Mouse (Mus musculus): Measurements from ENCODE around the gene Aldh1l1.
"Not testable (repeated sequence)": the region's sequence is repeated elsewhere in the genome, so short reads cannot be mapped to it uniquely, and the experiment has no call there.

The Aldh1l1 gene

DNA sequence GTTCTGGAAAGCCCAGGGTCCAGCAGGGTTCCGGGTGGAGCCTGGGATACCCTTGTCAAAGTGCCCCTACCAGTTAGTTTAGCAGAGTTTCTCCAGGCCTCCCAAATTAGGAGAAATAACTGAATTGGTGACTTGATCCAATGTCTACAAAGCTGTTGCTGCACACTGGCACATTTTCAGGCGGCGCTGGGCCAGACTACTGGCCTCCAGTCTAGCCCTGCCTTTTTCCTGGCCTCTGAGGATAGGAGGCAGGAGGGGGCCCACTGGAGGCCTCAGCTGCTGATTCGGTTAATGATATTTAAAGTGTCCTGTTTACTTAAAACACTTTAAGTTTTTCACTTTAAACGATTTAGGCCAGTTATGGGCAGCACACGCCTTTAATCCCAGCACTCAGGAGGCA, 138.0 kb downstream of the Aldh1l1 start:
- DNase-seq, result peak; percentile 56 to 61

GRCm38 (mm10) chr6:90624733-90625132, 138.5 kb downstream of the Aldh1l1 start:
- peak; percentile 35 to 71 for DNase-seq

- DNase-seq, result no peak
These were observed 139.2 kb downstream of the Aldh1l1 start for GRCm38 (mm10) chr6:90625207-90625994.

GRCm38 (mm10) chr6:90627556-90627955, 141.3 kb downstream of the Aldh1l1 start:
- DNase-seq, result no peak

DNA sequence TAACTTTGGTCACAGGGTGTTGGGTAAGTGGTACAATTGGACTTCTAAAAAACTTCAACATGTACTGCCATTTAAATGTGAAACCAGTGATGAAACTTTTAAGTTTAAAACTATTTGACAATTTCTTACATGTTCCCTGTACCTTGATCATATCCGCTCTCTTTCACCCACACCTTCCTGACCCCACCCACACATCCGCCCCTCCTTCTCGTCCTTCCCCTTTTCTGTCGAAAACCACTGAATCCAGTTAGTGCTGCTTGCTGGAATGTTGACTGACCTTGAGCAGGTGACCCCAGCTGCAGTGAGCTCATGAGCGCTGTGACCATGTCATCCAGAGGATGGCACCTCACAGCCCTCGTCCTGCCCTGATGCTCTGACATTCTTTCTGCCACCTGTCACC, 143.3 kb downstream of the Aldh1l1 start:
- DNase-seq, result no peak

DNA sequence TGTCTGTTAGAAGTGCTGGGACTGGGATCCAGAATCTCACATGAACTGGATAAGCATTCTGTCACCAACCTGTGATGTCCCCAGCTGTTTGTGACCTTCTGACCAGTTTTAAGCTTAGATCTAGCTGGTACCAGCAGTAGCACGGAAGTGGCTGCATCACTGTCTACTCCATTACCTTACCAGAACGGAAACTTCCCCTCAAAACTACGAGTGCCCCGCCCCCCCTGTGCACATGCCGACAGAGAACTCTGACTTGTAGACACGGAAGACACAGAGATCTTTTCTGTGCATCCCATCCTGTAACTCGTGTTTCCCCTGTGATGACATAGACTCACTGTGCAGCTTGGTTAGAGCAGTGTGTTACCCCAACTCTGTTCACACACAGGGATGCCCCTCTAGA, 144.2 kb downstream of the Aldh1l1 start:
- DNase-seq, result no peak

DNA sequence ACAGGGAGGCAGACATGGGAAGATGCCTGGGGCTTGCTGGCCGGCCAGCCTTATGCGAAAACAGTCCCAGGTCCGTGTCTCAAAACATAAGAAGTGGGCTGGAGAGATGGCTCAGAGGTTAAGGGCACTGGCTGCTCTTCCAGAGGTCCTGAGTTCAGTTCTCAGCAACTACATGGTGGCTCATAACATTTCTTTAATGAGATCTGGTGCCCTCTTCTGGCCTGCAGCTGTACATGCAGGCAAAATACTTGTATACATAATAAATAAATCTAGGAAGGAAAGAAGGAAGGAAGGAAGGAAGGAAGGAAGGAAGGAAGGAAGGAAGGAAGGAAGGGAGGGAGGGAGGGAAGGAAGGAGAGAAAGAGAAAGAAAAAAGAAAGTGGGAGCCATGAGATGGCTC, 146.3 kb downstream of the Aldh1l1 start:
- DNase-seq, result not testable (repeated sequence)

DNA sequence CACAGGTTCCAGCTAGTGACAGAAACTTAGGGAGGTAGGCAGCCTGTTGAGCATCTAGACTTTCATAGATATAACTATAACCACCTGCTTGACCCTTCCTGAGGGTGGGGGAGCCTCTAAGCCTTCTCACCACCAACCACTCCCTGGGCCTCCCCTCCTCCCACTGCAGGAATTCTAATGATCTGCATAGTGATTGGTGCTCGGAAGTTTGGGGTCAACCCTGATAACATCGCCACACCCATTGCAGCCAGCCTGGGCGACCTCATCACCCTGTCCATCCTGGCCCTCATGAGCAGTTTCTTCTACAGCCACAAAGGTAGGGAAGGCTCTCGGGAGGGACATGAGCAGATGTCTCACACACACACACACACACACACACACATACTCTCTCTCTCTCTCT, 148.9 kb downstream of the Aldh1l1 start:
- no peak for DNase-seq

- DNase-seq, result no peak
These were observed 149.4 kb downstream of the Aldh1l1 start for GRCm38 (mm10) chr6:90635611-90636010.

DNA sequence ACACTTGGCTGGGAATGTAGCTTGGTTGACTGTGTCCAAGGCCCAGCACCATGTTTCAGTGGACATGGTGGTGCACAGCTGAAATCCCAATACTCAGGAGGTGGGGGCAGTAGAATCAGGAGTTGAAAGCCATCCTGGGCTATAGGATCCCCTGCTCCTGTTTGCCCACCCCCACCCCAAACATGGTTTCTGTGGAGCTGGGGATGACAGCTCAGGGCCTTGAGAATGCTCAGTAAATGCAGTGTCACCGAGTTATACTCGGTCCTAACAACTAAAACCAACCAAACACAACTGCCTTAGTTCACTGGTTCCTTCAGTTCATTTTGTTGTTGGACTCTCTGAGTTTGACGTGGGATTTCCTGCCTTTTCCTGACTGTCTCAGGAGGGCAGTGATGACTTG, 156.8 kb downstream of the Aldh1l1 start:
- no peak for DNase-seq

- no peak for DNase-seq
These were observed 158.7 kb downstream of the Aldh1l1 start for GRCm38 (mm10) chr6:90644965-90645364.

DNA sequence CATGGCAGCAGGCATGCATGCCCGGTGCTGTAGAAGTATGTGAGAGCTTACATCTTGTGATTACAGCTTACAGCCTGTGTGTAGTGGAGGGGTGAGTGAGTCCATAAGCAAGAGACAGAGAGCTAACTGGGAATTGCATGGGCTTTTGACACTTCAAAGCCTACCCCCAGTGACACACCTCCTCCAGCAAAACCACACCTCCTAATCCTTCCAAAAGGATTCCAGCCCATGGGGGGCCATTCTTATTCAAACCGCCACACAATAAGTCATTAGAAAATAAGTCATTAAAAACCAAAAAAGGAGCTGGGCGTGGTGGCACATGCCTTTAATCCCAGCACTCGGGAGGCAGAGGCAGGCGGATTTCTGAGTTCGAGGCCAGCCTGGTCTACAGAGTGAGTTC, 162.2 kb downstream of the Aldh1l1 start:
- no peak for DNase-seq

GRCm38 (mm10) chr6:90649279-90649678, 163.1 kb downstream of the Aldh1l1 start:
- no peak for DNase-seq

All from lung, adult 18-20 months (tissue).